ENCODE assay signal across 9 mouse cellular contexts in the genomic region with DNA sequence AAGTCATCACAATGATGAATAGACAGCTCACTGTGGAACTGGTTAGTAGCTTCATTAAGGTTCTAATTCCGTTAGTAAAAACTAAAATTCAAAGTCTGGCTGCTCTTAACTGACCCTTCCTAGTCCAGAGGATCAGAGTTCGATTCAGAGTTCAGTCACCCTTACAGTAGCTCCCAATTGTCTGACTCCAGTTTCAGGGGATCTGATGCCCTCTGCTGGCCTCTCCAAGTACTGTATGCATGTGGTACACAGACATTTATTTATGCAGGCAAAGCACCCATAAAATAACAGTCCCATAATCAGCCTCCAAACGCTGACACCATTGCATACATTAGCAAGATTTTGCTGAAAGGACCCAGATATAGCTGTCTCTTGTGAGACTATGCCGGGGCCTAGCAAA. TPM values are rescaled to one million over a fixed set of nuclear protein-coding genes. Genes with fewer than 3 reads are reported as not detected.
A peak's percentile ranks its signal among the peaks of the same experiment; 100 is the strongest.
DNase-seq lines count a peak whose midpoint lies in the region; ATAC-seq and TF ChIP-seq lines count a peak whose summit lies in the region.
"Had no signal": no experiment of that assay in that cellular context is flagged by ENCODE, and none has a peak within 500 bp of the region (broad histone marks: within the 10 kb centered on the region; RNA-seq: fewer than 3 reads in every experiment).

No protein-coding gene starts in this region.

- 15% methylated on average over 4 of the region's 4 CpGs for WGBS in liver, embryonic 12.5 days (ENCODE audit: insufficient replicate concordance)
- 23% methylated on average over 4 of the region's 4 CpGs for WGBS in forebrain, embryonic 16.5 days
- WGBS in midbrain, postnatal 0 days: 25% methylated on average over 4 of the region's 4 CpGs

- H3K4me2 ChIP-seq in liver, embryonic 12.5 days: no peak overlapping the region
- H3K4me2 ChIP-seq in forebrain, embryonic 16.5 days (ENCODE audit: low read length): no peak overlapping the region
- no peak overlapping the region for H3K4me2 ChIP-seq in midbrain, postnatal 0 days (ENCODE audit: low read depth, low read length, poor library complexity, severe bottlenecking)
- H3K4me2 ChIP-seq: embryonic facial prominence, embryonic 13.5 days had no signal

- no peaks in the 10 kb centered on the region for H3K9me3 ChIP-seq in liver, embryonic 12.5 days (replicated peaks)
- H3K9me3 ChIP-seq in forebrain, embryonic 16.5 days (ENCODE audit: control insufficient read depth, low read length): no peaks in the 10 kb centered on the region
- H3K9me3 ChIP-seq in midbrain, postnatal 0 days (ENCODE audit: low read length): no peaks in the 10 kb centered on the region
- H3K9me3 ChIP-seq: embryonic facial prominence, embryonic 13.5 days had no signal

- no peak overlapping the region for H3K9ac ChIP-seq in liver, embryonic 12.5 days
- no peak overlapping the region for H3K9ac ChIP-seq in forebrain, embryonic 16.5 days (replicated peaks; ENCODE audit: low read depth, low read length)
- H3K9ac ChIP-seq in midbrain, postnatal 0 days (replicated peaks; ENCODE audit: low read length, poor library complexity, severe bottlenecking): no peak overlapping the region
- H3K9ac ChIP-seq: embryonic facial prominence, embryonic 13.5 days had no signal

- no peak for TF ChIP-seq POLR2A in testis, adult 2 months (IDR thresholded peaks at IDR 0.05; ENCODE audit: control insufficient read depth, low read depth, low read length)

- no peaks in the 10 kb centered on the region for H3K36me3 ChIP-seq in liver, embryonic 12.5 days
- H3K36me3 ChIP-seq in forebrain, embryonic 16.5 days (ENCODE audit: control insufficient read depth, insufficient read depth): peaks cover 3% of the 10 kb centered on the region
- H3K36me3 ChIP-seq in midbrain, postnatal 0 days (ENCODE audit: insufficient read depth, low read length): peaks cover 30% of the 10 kb centered on the region
- H3K36me3 ChIP-seq in testis, adult 2 months (ENCODE audit: control insufficient read depth, insufficient read depth, low read length): no peaks in the 10 kb centered on the region
- H3K36me3 ChIP-seq: embryonic facial prominence, embryonic 13.5 days had no signal

- peak; percentile 65 for DNase-seq in liver
- peak; percentile 48 for DNase-seq in cerebellum, adult 11 months
- DNase-seq in left cerebral cortex, postnatal 36 days (ENCODE audit: low spot score in 2 of 2): peak; percentile 66 to 75
- DNase-seq in midbrain, postnatal 0 days (ENCODE audit: low spot score): peak; percentile 62

- ATAC-seq in liver, embryonic 12.5 days: no peak
- peak; percentile 77 for ATAC-seq in forebrain, embryonic 16.5 days
- ATAC-seq in inflammation-experienced regulatory T-cells, adult 6 months: peak; percentile 65
- 0 out of 2 replicates have a peak, but pooled peaks have one; percentile 47 for ATAC-seq in midbrain, postnatal 0 days (ENCODE audit: low FRiP score)

- intact Hi-C loops in left cerebral cortex, postnatal 36 days (cut with DNase I): loop anchor here (10.0 kb wide), 1 partner anchor 147 kb away; no protein-coding TSS in a partner anchor

- peak; percentile 86 for TF ChIP-seq CTCF in midbrain, postnatal 0 days (IDR thresholded peaks at IDR 0.05)
- TF ChIP-seq CTCF in testis, adult 2 months (IDR thresholded peaks at IDR 0.05; ENCODE audit: control insufficient read depth, insufficient read depth, insufficient replicate concordance, low read depth, low read length): peak; percentile 8; the same call in 1 of the 2 replicates

- no peak overlapping the region for H3K27ac ChIP-seq in liver, embryonic 12.5 days
- H3K27ac ChIP-seq in forebrain, embryonic 16.5 days (ENCODE audit: low read length): no peak overlapping the region
- H3K27ac ChIP-seq in midbrain, postnatal 0 days (ENCODE audit: low read depth, low read length): no peak overlapping the region
- H3K27ac ChIP-seq in testis, adult 2 months (ENCODE audit: control insufficient read depth, insufficient read depth, low read depth, low read length): no peak overlapping the region
- H3K27ac ChIP-seq: embryonic facial prominence, embryonic 13.5 days had no signal

- no peaks in the 10 kb centered on the region for H3K27me3 ChIP-seq in liver, embryonic 12.5 days (replicated peaks)
- no peaks in the 10 kb centered on the region for H3K27me3 ChIP-seq in forebrain, embryonic 16.5 days (replicated peaks; ENCODE audit: control insufficient read depth, insufficient read depth, low read length)
- H3K27me3 ChIP-seq in midbrain, postnatal 0 days (ENCODE audit: insufficient read depth, low read length): no peaks in the 10 kb centered on the region
- H3K27me3 ChIP-seq in testis, adult 2 months (ENCODE audit: control insufficient read depth, insufficient read depth, low read length): no peaks in the 10 kb centered on the region
- H3K27me3 ChIP-seq: embryonic facial prominence, embryonic 13.5 days had no signal

- H3K4me1 ChIP-seq in liver, embryonic 12.5 days: no peaks in the 10 kb centered on the region
- H3K4me1 ChIP-seq in forebrain, embryonic 16.5 days (replicated peaks; ENCODE audit: control insufficient read depth, insufficient read depth, low read length): no peaks in the 10 kb centered on the region
- H3K4me1 ChIP-seq in midbrain, postnatal 0 days (ENCODE audit: insufficient read depth, low read length): no peaks in the 10 kb centered on the region
- H3K4me1 ChIP-seq in testis, adult 2 months (ENCODE audit: control insufficient read depth, insufficient read depth, low read length): no peaks in the 10 kb centered on the region
- H3K4me1 ChIP-seq: embryonic facial prominence, embryonic 13.5 days had no signal

- no peak overlapping the region for H3K4me3 ChIP-seq in liver, embryonic 12.5 days
- H3K4me3 ChIP-seq in forebrain, embryonic 16.5 days (replicated peaks; ENCODE audit: low read length): no peak overlapping the region
- no peak overlapping the region for H3K4me3 ChIP-seq in midbrain, postnatal 0 days (ENCODE audit: low read depth, low read length)
- no peak overlapping the region for H3K4me3 ChIP-seq in testis, adult 2 months (ENCODE audit: control insufficient read depth, low read depth, low read length)
- H3K4me3 ChIP-seq: embryonic facial prominence, embryonic 13.5 days had no signal

RNA-seq across cellular contexts. Expression of gene Hebp2, which starts 56.2 kb away (rescaled TPM):
- polyA plus RNA-seq in liver, embryonic 12.5 days (2016; fragmentation: Nextera tagmentation; extraction: Ambion mirVana): 2.7 and 3.0 TPM in 2 replicates
- 5.9 TPM in 2 replicates for polyA plus RNA-seq in forebrain, embryonic 16.5 days (2015; fragmentation: Nextera tagmentation; extraction: Ambion mirVana)
- not detected for polyA plus RNA-seq in inflammation-experienced regulatory T-cells, adult 6 months (2017; shearing (Covaris generic))
- total RNA-seq in left cerebral cortex, postnatal 36 days (2021): 1 to 10 TPM; 2.5 to 3.4 TPM
- total RNA-seq in midbrain, postnatal 0 days (2014; rRNA removed): 5.8 and 5.9 TPM in 2 replicates
- polyA plus RNA-seq in midbrain, postnatal 0 days (2015; fragmentation: Nextera tagmentation; extraction: Ambion mirVana): 10.1 and 10.4 TPM in 2 replicates
- polyA plus RNA-seq in testis, adult 2 months (2012; rRNA removed): 2.1 and 2.6 TPM in 2 replicates
